Mouse (Mus musculus) gastrocnemius, adult 2 months (tissue): ENCODE data around the gene Mr1. TPM values are rescaled to one million over a fixed set of nuclear protein-coding genes. Genes with fewer than 3 reads are reported as not detected.

Source experiments
- DNase-seq: peaks from one replicate; pipeline ENCODE4 v3.0.0; 2022
- H3K27ac ChIP-seq: fragments of 200-600 bp; 2 replicates; pipeline ENCODE4 v1.8.1; 2022; ENCODE audit warnings: mild to moderate bottlenecking
- H3K4me3 ChIP-seq: fragments of 200-600 bp; 2 replicates; pipeline ENCODE4 v1.8.1; 2022; ENCODE audit warnings: mild to moderate bottlenecking, moderate library complexity
- CTCF ChIP-seq: fragments of 200-600 bp; IDR thresholded peaks from 2 replicates; pipeline ENCODE4 v1.8.1; 2022; ENCODE audit warnings: antibody characterized with exemption, mild to moderate bottlenecking, moderate library complexity
- intact Hi-C: fragments of 180-260 bp; cut with DNase I; formaldehyde crosslinking; loops from one replicate; pipeline ENCODE4 v1.15.1; 2025
- total RNA-seq, 2 experiments: library from RNA; stranded (reverse); gene quantifications; 2 replicates each; pipeline ENCODE4 v1.2.3; 2021

Mr1 gene
- total RNA-seq, 2 experiments from 2014 or later, result 10.0 to 11.1 TPM

DNA sequence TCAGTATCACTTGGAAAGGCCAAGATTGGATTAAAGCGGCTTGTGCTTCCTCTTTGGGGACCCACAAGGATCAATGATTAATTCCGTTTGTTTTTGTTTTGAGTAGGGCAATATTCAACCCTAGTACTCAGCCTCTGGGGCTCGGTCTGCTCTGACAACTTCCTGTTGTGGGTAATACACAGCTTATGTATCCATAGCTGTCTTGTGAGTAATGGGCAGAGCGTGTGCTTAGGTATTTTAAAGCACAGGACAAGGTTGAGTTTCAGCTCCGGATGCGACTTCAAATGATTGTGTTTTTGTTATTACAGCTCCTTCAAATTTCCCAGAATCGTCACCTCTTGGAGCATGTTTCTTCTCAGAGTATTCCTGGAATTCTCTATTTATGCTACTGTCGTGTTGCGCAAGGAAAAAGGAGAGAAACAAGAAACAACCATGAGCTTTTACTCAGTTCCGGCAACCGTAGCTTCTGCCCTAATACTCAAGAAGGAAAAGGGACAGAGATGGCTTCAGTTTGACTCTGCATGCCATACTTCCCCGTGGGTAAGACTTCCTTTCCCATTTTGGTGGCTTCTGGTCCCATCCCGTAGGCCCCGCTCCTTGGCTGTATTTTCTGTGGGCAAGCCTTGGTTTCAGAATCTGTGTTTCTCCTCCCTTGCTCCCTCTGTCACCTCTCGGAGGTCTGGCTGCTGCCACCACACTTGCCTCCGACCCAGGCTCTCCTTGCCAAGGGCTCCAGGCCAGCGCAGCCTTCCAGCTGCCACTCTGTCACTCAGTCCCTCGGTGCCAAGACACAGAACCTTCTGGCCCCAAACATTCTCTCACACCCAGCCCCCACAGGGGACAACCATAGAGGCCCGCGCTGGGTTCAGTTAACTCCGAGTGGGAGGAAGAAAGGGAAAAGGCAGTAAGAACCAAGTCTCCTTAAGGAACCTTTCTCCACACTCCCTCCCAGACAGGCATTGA, 24.4 kb downstream of the Mr1 start:
- no peak for TF ChIP-seq CTCF
- Histone ChIP-seq H3K27ac (peak overlapping the region; percentile 91), H3K4me3 (peak overlapping the region; percentile 67)
- DNase-seq, result peak; percentile 95
- intact Hi-C loops, result no loop called here

DNA sequence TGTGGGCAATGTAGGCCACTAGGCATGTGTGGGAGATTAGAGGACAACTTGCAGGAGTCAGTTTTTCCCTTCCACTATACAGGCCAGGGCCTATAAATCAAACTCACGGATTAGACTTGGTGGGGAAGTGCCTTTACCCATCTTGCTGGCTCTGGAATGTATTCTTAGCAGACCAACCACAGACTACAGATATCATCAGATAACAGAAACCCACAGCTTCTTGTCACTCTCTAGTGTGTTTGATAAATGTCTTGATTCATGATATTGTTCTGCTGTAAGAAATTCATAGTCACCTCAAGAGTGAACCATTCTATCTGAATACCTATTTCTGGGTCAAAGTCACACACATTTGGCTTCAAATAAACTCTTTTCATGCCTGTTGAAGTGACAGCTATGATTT, 26.9 kb downstream of the Mr1 start:
- no peak for DNase-seq
- TF ChIP-seq CTCF, result no peak
- intact Hi-C loops, result no loop called here
- H3K4me3 ChIP-seq, result no peak overlapping the region
- no peak overlapping the region for H3K27ac ChIP-seq

DNA sequence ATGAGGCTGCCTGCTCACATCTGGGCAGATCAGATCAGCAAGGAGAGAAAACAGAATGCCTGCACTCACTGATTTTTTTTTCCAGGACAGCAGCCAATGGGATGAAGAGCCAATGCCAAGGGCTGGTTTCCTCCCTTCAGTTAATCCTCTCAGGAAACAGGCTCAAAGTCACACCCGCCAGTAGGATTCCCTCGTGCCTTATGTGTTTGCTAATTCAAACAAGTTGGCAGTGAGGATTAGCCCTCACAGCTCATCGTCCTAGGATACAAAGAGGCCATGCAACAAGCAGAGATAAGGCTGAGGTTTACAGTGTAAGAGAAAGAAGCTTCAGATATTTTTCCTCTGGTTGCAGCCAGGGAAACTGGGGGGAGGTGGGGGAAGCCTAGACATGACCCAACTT, 32.7 kb downstream of the Mr1 start:
- no peak for DNase-seq
- intact Hi-C loops, result no loop called here
- H3K27ac ChIP-seq, result no peak overlapping the region
- H3K4me3 ChIP-seq, result no peak overlapping the region
- TF ChIP-seq CTCF, result no peak

- no peak overlapping the region for H3K27ac ChIP-seq
- no peak for TF ChIP-seq CTCF
- no peak for DNase-seq
- intact Hi-C loops, result no loop called here
- no peak overlapping the region for H3K4me3 ChIP-seq
These were observed 33.7 kb downstream of the Mr1 start for GRCm38 (mm10) chr1:155112875-155113274.

DNA sequence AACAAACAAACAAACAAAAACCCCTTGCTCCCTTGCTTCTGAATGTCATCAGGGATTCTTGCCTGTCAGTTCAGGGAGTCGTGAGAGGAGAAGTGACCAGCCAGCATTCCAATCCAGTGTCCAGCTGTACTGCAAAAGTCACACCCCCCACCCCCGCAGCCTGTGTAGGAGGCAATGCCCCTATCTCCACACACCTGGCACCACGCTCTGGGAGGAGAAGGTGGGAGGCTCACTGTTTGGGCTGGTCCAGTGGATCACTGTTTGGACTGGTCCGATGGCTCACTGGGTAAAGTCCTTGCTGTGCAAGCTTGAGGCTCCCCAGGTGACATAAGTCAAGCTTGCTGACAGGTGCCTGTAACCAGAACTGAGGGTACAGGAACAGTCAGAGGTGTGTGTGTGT, 34.5 kb downstream of the Mr1 start:
- intact Hi-C loops, result no loop called here
- no peak overlapping the region for H3K27ac ChIP-seq
- TF ChIP-seq CTCF, result no peak
- H3K4me3 ChIP-seq, result no peak overlapping the region
- DNase-seq, result no peak

- intact Hi-C loops, result no loop called here
These were observed 35.1 kb downstream of the Mr1 start for GRCm38 (mm10) chr1:155111491-155111890.

DNA sequence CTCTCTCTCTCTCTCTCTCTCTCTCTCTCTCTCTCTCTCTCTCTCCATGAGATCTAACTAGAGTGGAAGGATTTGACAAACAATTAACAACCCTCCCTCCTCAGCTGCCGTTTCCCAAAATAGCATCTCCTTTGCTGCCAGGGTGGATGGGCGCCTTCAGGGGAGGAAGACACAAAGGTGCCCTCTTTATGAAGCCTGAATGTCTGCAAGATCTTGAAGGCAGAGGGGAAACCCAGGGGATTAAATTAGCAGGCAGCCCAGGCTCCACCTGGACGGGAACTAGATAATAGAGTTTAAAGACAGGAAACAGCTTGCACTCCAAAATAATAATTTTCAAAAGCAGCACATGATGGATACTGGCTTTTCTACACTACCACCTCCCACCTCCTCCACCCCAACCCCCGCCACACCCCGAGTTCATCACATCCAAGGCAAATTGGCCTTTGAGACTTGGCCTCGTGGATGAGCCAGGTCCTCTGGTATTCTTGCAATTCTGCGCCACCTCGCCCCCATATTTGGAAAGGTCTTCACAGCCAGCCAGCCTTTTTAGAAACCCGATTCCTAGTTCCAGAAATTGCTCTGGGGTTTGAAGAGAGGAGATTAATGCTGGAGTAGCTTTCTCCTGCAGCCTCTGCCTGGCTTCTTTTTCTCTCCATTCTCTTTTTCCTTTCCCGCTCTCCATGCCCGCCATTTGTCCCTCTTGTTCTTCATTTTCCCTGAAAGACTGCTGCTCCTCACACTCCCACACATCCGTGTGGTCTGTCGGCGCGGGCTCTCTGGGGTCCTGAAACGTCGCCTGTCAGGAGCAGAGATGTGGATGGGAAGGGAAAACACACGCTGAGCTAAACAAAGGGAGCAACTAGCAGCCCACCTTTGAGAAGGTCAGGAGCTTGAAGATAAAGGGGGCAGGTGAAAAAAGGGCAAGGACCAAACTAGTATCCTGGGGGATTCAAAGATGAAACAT, 36.9 kb downstream of the Mr1 start:
- TF ChIP-seq CTCF, result no peak
- peak overlapping the region; percentile 81 for H3K27ac ChIP-seq
- DNase-seq, result peak; percentile 70

More at GRCm38 (mm10) chr1:155111491-155111890, 35.1 kb downstream of the Mr1 start:
- DNase-seq, result no peak
- Histone ChIP-seq H3K4me3 (no peak overlapping the region), H3K27ac (no peak overlapping the region)
- no peak for TF ChIP-seq CTCF

DNA sequence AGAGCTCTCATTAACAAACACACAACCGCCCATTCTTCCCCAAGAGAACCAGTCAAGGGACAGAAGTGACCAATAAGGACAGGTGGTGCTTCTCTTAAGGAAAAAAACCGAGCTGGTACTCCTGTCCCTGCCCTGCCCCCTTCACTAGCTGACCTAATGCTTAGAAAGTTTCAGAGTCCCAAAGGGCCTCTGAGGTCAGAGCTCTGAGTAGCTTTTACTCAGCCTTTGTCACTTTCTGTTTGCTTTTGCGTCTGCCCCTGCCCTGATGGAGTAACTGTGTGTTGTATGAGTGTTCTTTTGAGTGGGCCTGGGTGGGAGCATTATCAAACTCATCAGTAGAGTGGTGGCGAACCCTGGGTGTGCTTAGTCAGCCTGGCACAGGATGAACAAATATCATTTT, 38.2 kb downstream of the Mr1 start:
- DNase-seq, result peak; percentile 36
- intact Hi-C loops, result no loop called here
- H3K27ac ChIP-seq, result peak overlapping the region; percentile 52
- no peak for TF ChIP-seq CTCF
- no peak overlapping the region for H3K4me3 ChIP-seq

More for the DNA sequence above, 36.9 kb downstream of the Mr1 start:
- H3K4me3 ChIP-seq, result peak overlapping the region; percentile 59
- intact Hi-C loops, result no loop called here

DNA sequence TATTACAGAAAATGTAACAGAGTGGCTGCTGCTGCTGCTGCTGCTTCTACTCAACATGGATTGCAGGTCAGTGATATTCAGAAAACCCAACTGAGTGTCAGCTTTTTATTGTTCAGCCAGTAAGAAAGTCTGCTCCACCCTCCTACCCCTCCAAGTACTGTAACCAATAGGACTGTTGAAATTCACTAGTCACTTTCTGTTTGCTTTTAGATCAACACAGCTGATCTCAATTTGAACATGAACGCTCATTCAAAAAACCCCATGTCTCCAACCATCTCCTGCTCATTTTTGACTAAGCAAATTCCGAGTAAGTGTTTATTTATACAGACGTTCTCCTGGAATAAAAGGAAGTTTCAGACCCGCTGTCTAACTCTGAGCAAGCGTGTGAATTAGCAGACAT, 38.8 kb downstream of the Mr1 start:
- H3K4me3 ChIP-seq, result no peak overlapping the region
- intact Hi-C loops, result no loop called here
- H3K27ac ChIP-seq, result no peak overlapping the region
- DNase-seq, result no peak
- TF ChIP-seq CTCF, result no peak

- TF ChIP-seq CTCF, result no peak
- no peak for DNase-seq
- Histone ChIP-seq H3K27ac (no peak overlapping the region), H3K4me3 (no peak overlapping the region)
- intact Hi-C loops, result no loop called here
These were observed 40.3 kb downstream of the Mr1 start for GRCm38 (mm10) chr1:155106310-155106709.

DNA sequence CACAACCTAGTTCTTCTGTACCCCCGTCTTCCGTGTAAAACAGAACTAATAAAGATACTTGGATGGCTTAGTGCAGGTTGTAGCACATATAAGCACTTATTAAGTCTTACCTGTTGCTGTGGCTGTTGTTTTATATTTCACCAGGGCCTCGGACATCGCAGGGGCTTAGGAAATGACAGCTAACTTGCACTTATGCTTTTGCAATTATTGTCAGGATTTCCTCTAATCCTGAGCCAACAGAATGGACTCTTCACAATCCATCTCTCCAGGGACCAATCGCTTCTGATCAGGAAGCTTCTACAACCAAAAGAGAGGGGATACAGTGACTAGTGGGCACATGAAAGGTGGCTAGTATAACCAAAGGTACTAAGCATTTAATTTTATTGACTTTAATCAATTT, 42.6 kb downstream of the Mr1 start:
- TF ChIP-seq CTCF, result no peak
- intact Hi-C loops, result no loop called here
- H3K4me3 ChIP-seq, result no peak overlapping the region
- DNase-seq, result no peak
- no peak overlapping the region for H3K27ac ChIP-seq

- Histone ChIP-seq H3K27ac (no peak overlapping the region), H3K4me3 (no peak overlapping the region)
- DNase-seq, result peak; percentile 40
- intact Hi-C loops, result no loop called here
- TF ChIP-seq CTCF, result no peak
These were observed 44.0 kb downstream of the Mr1 start for GRCm38 (mm10) chr1:155102631-155103030.
